Mouse (Mus musculus): Measurements from ENCODE around the gene Glt1d1. TPM values are rescaled to one million over a fixed set of nuclear protein-coding genes. Genes with fewer than 3 reads are reported as not detected.

Glt1d1 gene
- polyA plus RNA-seq, 1 experiment from 2014 or later, result 2.9 TPM

DNA sequence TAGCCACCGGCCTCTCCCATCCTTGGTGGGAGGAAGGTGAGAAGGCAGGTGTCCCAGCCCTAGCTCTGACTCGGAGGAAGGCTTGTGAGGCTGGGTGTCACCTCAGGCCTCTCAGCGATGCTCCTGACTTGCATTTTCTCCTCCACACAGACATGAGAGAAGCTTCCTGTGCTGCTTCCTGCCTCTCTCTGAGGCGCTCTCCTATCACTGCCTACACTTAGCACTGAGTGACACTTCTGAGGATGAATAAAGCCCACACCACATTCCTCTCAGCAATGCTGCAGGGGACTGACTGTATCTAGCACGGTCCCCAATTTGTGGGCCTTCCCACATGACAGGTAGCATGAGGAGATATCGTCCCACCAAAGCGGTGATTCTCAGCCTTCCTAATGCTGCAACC lies 35.2 kb upstream of the Glt1d1 start:
- TF ChIP-seq CTCF (IDR thresholded peaks at IDR 0.05; ENCODE audit: low read depth) (no peak), EP300 (IDR thresholded peaks at IDR 0.05; ENCODE audit: low read depth) (no peak)
- Histone ChIP-seq H3K27me3 (ENCODE audit: insufficient read depth, low read length) (no peaks in the 10 kb centered on the region), H3K9ac (replicated peaks) (no peak overlapping the region), H3K9me3 (ENCODE audit: low read length) (no peaks in the 10 kb centered on the region), H3K27ac (ENCODE audit: low read depth) (no peak overlapping the region), H3K4me3 (ENCODE audit: low read depth, low read length) (no peak overlapping the region), H3K4me2 (ENCODE audit: low read depth, low read length) (no peak overlapping the region), H3K4me1 (ENCODE audit: insufficient read depth) (no peaks in the 10 kb centered on the region), H3K36me3 (replicated peaks; ENCODE audit: insufficient read depth, low read length) (peaks cover 87% of the 10 kb centered on the region)
- 83% methylated on average over 7 of the region's 7 CpGs for WGBS (ENCODE audit: insufficient replicate concordance)
- ATAC-seq (no peak), DNase-seq (no peak)

DNA sequence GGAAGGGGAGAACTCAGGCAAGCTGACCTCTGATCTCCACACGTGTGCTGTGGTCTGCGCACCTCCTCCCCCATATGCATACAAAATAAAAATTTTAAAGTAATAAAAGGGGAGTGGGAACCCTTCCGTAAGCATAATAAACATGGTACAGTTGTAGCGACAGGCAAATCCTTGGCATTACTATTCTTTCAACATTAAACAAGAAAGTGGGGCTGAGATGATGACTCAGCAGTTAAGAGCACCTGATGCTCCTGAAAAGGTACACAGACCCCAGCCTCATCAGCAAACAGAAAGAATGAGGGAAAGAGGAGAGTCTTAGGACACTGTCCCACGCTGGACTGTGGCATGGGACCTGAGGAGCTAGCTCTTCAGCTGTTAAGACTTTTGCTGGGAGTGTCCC lies 29.1 kb upstream of the Glt1d1 start:
- 88% methylated on average over 5 of the region's 5 CpGs for WGBS (ENCODE audit: insufficient replicate concordance)
- peaks cover 93% of the 10 kb centered on the region for H3K36me3 ChIP-seq (replicated peaks; ENCODE audit: insufficient read depth, low read length)
- no peaks in the 10 kb centered on the region for H3K9me3 ChIP-seq (ENCODE audit: low read length)
- DNase-seq (no peak), ATAC-seq (no peak)
- no peak overlapping the region for H3K9ac ChIP-seq (replicated peaks)
- no peaks in the 10 kb centered on the region for H3K4me1 ChIP-seq (ENCODE audit: insufficient read depth)
- TF ChIP-seq EP300 (IDR thresholded peaks at IDR 0.05; ENCODE audit: low read depth) (no peak), CTCF (IDR thresholded peaks at IDR 0.05; ENCODE audit: low read depth) (no peak)
- no peak overlapping the region for H3K27ac ChIP-seq (ENCODE audit: low read depth)
- H3K27me3 ChIP-seq (ENCODE audit: insufficient read depth, low read length), result no peaks in the 10 kb centered on the region
- no peak overlapping the region for H3K4me2 ChIP-seq (ENCODE audit: low read depth, low read length)
- H3K4me3 ChIP-seq (ENCODE audit: low read depth, low read length), result no peak overlapping the region

DNA sequence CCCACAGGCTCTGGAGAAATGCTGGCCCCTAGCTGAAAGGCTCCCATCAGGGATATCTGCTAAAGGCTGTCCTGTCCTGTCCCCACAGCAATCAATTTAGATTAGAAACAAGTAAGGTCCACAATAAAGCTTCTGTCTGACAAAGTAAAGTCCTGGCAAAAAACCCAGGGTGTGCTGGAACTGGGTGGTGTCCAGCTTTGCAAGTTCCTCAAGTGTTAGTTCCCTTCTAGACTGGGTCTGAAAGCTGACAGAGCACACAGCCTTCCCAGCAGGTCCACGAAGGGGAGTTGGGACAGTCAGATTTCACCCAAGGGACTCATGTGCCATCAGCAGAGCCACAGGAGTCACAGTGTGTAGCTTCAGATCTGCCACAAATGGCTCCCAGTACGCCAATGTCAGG lies 24.6 kb upstream of the Glt1d1 start:
- 77% methylated on average over 2 of the region's 2 CpGs for WGBS (ENCODE audit: insufficient replicate concordance)
- no peak overlapping the region for H3K27ac ChIP-seq (ENCODE audit: low read depth)

DNA sequence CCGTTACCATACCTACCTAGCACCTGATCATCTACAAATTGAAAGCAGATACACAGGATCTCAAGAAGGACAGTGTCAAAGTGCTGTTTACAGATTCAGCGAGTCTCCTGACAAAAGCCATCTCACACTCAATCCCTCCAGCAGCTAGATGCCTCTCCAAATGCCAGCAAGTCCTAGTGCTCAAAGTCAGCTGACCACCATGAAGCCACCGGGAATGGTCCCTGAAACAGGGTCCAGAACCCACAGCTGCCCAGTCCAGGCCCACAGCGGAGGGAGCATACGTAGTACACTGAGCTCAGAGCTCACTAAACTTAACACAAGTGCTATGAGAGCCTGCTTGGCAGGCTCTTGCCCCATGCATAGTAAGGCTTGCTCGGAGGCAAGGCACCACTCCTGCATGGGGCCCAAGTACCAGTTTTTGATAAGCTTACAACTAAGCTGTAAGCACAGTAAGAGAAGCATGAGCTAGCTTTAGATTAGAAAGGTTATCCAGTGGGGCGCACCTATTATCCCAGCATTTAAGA lies 22.8 kb upstream of the Glt1d1 start:
- peaks cover 43% of the 10 kb centered on the region for H3K4me1 ChIP-seq (ENCODE audit: insufficient read depth)
- peaks cover 41% of the 10 kb centered on the region for H3K36me3 ChIP-seq (replicated peaks; ENCODE audit: insufficient read depth, low read length)
- no peaks in the 10 kb centered on the region for H3K9me3 ChIP-seq (ENCODE audit: low read length)
- H3K4me3 ChIP-seq (ENCODE audit: low read depth, low read length), result no peak overlapping the region
- 81% methylated on average over 7 of the region's 7 CpGs for WGBS (ENCODE audit: insufficient replicate concordance)
- TF ChIP-seq EP300 (IDR thresholded peaks at IDR 0.05; ENCODE audit: low read depth) (no peak), CTCF (IDR thresholded peaks at IDR 0.05; ENCODE audit: low read depth) (no peak)
- peak overlapping the region; percentile 91; the same call in 1 of the 2 replicates for H3K27ac ChIP-seq (ENCODE audit: low read depth)
- ATAC-seq, result no peak
- H3K4me2 ChIP-seq (ENCODE audit: low read depth, low read length), result 0 out of 2 replicates have a peak overlapping the region, but pooled peaks have one; percentile 6
- H3K9ac ChIP-seq (replicated peaks), result 0 out of 2 replicates have a peak overlapping the region, but pooled peaks have one; percentile 7
- H3K27me3 ChIP-seq (ENCODE audit: insufficient read depth, low read length), result no peaks in the 10 kb centered on the region
- DNase-seq, result no peak

More for the DNA sequence above, 24.6 kb upstream of the Glt1d1 start:
- Histone ChIP-seq H3K36me3 (replicated peaks; ENCODE audit: insufficient read depth, low read length) (peaks cover 58% of the 10 kb centered on the region), H3K9ac (replicated peaks) (no peak overlapping the region), H3K4me1 (ENCODE audit: insufficient read depth) (peaks cover 31% of the 10 kb centered on the region), H3K9me3 (ENCODE audit: low read length) (no peaks in the 10 kb centered on the region), H3K4me2 (ENCODE audit: low read depth, low read length) (no peak overlapping the region), H3K4me3 (ENCODE audit: low read depth, low read length) (no peak overlapping the region), H3K27me3 (ENCODE audit: insufficient read depth, low read length) (no peaks in the 10 kb centered on the region)
- TF ChIP-seq CTCF (IDR thresholded peaks at IDR 0.05; ENCODE audit: low read depth) (no peak), EP300 (IDR thresholded peaks at IDR 0.05; ENCODE audit: low read depth) (no peak)
- DNase-seq, result no peak
- no peak for ATAC-seq

DNA sequence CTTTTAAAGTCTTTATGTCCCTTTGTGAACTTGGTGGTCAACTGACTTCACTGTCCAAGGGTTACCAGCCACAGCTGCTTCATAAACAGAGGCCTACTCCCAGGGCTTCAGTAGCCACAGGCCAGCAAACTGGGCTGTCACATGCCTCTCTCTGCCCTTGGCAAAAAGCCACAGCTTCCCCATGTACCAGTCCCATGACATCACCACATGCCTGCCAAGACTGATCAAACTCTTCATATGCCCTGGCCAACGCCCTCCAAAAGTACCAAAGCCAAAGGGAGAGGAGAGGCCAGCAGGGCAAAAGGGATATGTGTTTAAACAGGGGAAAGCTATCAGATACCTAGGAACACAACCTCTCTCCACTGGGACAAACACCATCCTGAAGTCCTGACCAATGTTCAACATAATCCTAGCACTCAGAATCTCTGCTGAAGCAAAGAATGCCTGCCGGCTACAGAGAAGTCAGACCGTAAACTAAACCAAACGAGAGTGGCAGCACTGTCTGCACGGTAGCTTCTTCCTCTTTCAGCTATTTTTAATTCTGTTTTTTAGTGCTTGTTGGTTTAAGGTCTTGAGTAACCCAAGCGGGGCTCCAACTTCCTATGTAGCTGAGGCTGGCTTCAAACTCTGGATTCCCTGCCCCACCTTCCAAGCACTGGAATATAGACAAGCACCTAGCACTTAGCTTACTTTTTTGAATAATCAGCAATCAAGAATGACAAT lies 21.1 kb upstream of the Glt1d1 start:
- Histone ChIP-seq H3K9ac (replicated peaks) (peak overlapping the region; percentile 53), H3K27ac (ENCODE audit: low read depth) (peak overlapping the region; percentile 91)
- peak; percentile 93 for ATAC-seq

DNA sequence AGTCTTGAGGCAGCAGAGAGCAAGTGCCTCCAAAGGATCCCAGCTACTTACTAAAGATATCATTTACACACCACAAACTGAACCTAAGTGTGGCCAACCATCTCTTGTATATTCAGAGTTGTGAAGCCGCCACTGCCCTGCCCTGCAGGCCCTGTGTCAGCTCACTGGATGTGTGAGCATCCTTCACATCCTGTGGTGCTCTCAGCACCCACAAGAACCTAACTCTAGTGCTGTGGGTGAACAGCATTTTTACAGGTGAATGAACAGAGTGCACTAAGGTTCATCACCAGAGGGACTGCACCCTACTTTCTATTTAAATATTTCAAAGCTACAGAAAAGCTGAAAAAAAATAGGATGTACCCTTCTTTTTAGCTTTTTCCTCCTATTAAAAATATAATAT lies 20.2 kb upstream of the Glt1d1 start:
- peaks cover 64% of the 10 kb centered on the region for H3K4me1 ChIP-seq (ENCODE audit: insufficient read depth)
- DNase-seq, result no peak
- ATAC-seq, result no peak
- H3K27ac ChIP-seq (ENCODE audit: low read depth), result peak overlapping the region; percentile 91
- no peak overlapping the region for H3K4me3 ChIP-seq (ENCODE audit: low read depth, low read length)
- H3K4me2 ChIP-seq (ENCODE audit: low read depth, low read length), result peak overlapping the region; percentile 49; the same call in 1 of the 2 replicates
- peaks cover 17% of the 10 kb centered on the region for H3K36me3 ChIP-seq (replicated peaks; ENCODE audit: insufficient read depth, low read length)
- no peaks in the 10 kb centered on the region for H3K27me3 ChIP-seq (ENCODE audit: insufficient read depth, low read length)
- no peaks in the 10 kb centered on the region for H3K9me3 ChIP-seq (ENCODE audit: low read length)
- peak overlapping the region; percentile 53 for H3K9ac ChIP-seq (replicated peaks)
- TF ChIP-seq EP300 (IDR thresholded peaks at IDR 0.05; ENCODE audit: low read depth) (no peak), CTCF (IDR thresholded peaks at IDR 0.05; ENCODE audit: low read depth) (no peak)
- WGBS (ENCODE audit: insufficient replicate concordance), result 58% methylated on average over 1 of the region's 1 CpGs

More for the DNA sequence above, 21.1 kb upstream of the Glt1d1 start:
- 19% methylated on average over 6 of the region's 6 CpGs for WGBS (ENCODE audit: insufficient replicate concordance)
- H3K4me1 ChIP-seq (ENCODE audit: insufficient read depth), result peaks cover 60% of the 10 kb centered on the region
- H3K27me3 ChIP-seq (ENCODE audit: insufficient read depth, low read length), result no peaks in the 10 kb centered on the region
- H3K4me2 ChIP-seq (ENCODE audit: low read depth, low read length), result peak overlapping the region; percentile 49
- H3K4me3 ChIP-seq (ENCODE audit: low read depth, low read length), result no peak overlapping the region
- DNase-seq, result peak; percentile 83
- H3K36me3 ChIP-seq (replicated peaks; ENCODE audit: insufficient read depth, low read length), result peaks cover 24% of the 10 kb centered on the region
- H3K9me3 ChIP-seq (ENCODE audit: low read length), result no peaks in the 10 kb centered on the region
- no peak for TF ChIP-seq CTCF (IDR thresholded peaks at IDR 0.05; ENCODE audit: low read depth)
- TF ChIP-seq EP300 (IDR thresholded peaks at IDR 0.05; ENCODE audit: low read depth), result 0 out of 2 replicates have a peak, but pooled peaks have one; percentile 42

Data from liver, postnatal 0 days (tissue).